In the genomic region with DNA sequence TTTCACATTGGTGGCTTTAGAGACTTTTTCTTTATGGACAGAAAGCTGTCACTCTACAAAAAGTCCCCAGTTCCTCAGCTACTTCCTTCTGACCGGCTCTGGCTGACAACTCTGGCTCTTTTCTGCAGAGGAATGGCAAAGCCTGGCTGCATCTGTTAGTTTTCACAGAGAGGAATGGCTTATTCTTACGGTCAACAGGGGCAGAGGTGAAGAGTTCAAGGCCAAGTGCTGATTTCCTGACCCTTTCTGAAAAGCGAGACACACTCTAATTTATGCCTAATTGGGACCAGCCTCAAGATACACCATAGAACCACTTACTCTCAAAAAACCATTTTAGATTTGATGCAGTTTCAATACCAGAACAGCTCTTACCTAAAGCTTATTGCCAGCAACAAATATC, we compare ENCODE assay signal across 13 mouse cellular contexts. TPM values are rescaled to one million over a fixed set of nuclear protein-coding genes. Genes with fewer than 3 reads are reported as not detected.
DNase-seq lines count a peak whose midpoint lies in the region; ATAC-seq lines count a peak whose summit lies in the region.
"Had no signal": no experiment of that assay in that cellular context is flagged by ENCODE, and none has a peak within 500 bp of the region (broad histone marks: within the 10 kb centered on the region; RNA-seq: fewer than 3 reads in every experiment).

No protein-coding gene starts in this region.

- no peaks in the 10 kb centered on the region for H3K27me3 ChIP-seq in hindbrain, embryonic 10.5 days (ENCODE audit: insufficient read depth, poor library complexity, severe bottlenecking)
- H3K27me3 ChIP-seq in hindbrain, embryonic 16.5 days (replicated peaks; ENCODE audit: control insufficient read depth, insufficient read depth, low read length) = no peaks in the 10 kb centered on the region
- H3K27me3 ChIP-seq in midbrain, embryonic 16.5 days (ENCODE audit: control insufficient read depth, insufficient read depth, low read depth, low read length) = no peaks in the 10 kb centered on the region
- no peaks in the 10 kb centered on the region for H3K27me3 ChIP-seq in midbrain, embryonic 14.5 days (ENCODE audit: control insufficient read depth, insufficient read depth, low read length)
- H3K27me3 ChIP-seq: limb, embryonic 13.5 days had no signal

- H3K4me2 ChIP-seq in hindbrain, embryonic 16.5 days (ENCODE audit: low read length) = no peak overlapping the region
- no peak overlapping the region for H3K4me2 ChIP-seq in midbrain, embryonic 16.5 days (ENCODE audit: low read length)
- no peak overlapping the region for H3K4me2 ChIP-seq in midbrain, embryonic 14.5 days (ENCODE audit: low read length)
- H3K4me2 ChIP-seq: heart, embryonic 11.5 days; limb, embryonic 13.5 days had no signal

- no peak overlapping the region for H3K4me3 ChIP-seq in hindbrain, embryonic 10.5 days
- H3K4me3 ChIP-seq in hindbrain, embryonic 16.5 days (ENCODE audit: low read length) = no peak overlapping the region
- no peak overlapping the region for H3K4me3 ChIP-seq in midbrain, embryonic 16.5 days (ENCODE audit: low read depth, low read length)
- H3K4me3 ChIP-seq in midbrain, embryonic 14.5 days (replicated peaks; ENCODE audit: low read depth, low read length) = no peak overlapping the region
- H3K4me3 ChIP-seq: limb, embryonic 13.5 days had no signal

- no peak for ATAC-seq in hindbrain, embryonic 16.5 days
- no peak for ATAC-seq in midbrain, embryonic 16.5 days
- ATAC-seq in midbrain, embryonic 14.5 days (ENCODE audit: low FRiP score, low TSS enrichment) = no peak

- DNase-seq in hindbrain, embryonic 10.5 days (ENCODE audit: low spot score) = peak; percentile 15
- no peak for DNase-seq in midbrain, embryonic 14.5 days
- peak; percentile 54 for DNase-seq in kidney, postnatal 14 days
- DNase-seq in yolk sac, embryonic 10.5 days (ENCODE audit: low spot score) = peak; percentile 25
- no peak for DNase-seq in thymus, postnatal 36 days
- DNase-seq in retina, embryonic 14.5 days (ENCODE audit: low spot score) = no peak
- DNase-seq: lung, postnatal 10 days; thymus, adult 2 months had no signal

- WGBS in hindbrain, embryonic 10.5 days = 31% methylated on average over 3 of the region's 3 CpGs
- WGBS in hindbrain, embryonic 16.5 days = 38% methylated on average over 3 of the region's 3 CpGs
- WGBS in midbrain, embryonic 16.5 days = 44% methylated on average over 3 of the region's 3 CpGs
- WGBS in midbrain, embryonic 14.5 days = 52% methylated on average over 3 of the region's 3 CpGs

- H3K9me3 ChIP-seq in hindbrain, embryonic 10.5 days = no peaks in the 10 kb centered on the region
- no peaks in the 10 kb centered on the region for H3K9me3 ChIP-seq in hindbrain, embryonic 16.5 days (ENCODE audit: control insufficient read depth, low read length)
- H3K9me3 ChIP-seq in midbrain, embryonic 16.5 days (replicated peaks; ENCODE audit: control insufficient read depth, low read length, poor library complexity, severe bottlenecking) = no peaks in the 10 kb centered on the region
- no peaks in the 10 kb centered on the region for H3K9me3 ChIP-seq in midbrain, embryonic 14.5 days (ENCODE audit: control insufficient read depth, low read length)
- H3K9me3 ChIP-seq: G1E; limb, embryonic 13.5 days had no signal

- peaks cover 39% of the 10 kb centered on the region for H3K4me1 ChIP-seq in hindbrain, embryonic 10.5 days (replicated peaks)
- H3K4me1 ChIP-seq in hindbrain, embryonic 16.5 days (ENCODE audit: control insufficient read depth, insufficient read depth, low read depth, low read length) = peaks cover 2% of the 10 kb centered on the region
- H3K4me1 ChIP-seq in midbrain, embryonic 16.5 days (ENCODE audit: control insufficient read depth, insufficient read depth, low read length) = peaks cover 20% of the 10 kb centered on the region
- H3K4me1 ChIP-seq in midbrain, embryonic 14.5 days (ENCODE audit: control insufficient read depth, insufficient read depth, low read length) = peaks cover 22% of the 10 kb centered on the region

- peaks cover 11% of the 10 kb centered on the region; the same call in 1 of the 2 replicates for H3K36me3 ChIP-seq in hindbrain, embryonic 10.5 days
- no peaks in the 10 kb centered on the region for H3K36me3 ChIP-seq in hindbrain, embryonic 16.5 days (ENCODE audit: control insufficient read depth, insufficient read depth, low read length)
- H3K36me3 ChIP-seq in midbrain, embryonic 16.5 days (ENCODE audit: control insufficient read depth, insufficient read depth, low read length) = no peaks in the 10 kb centered on the region
- peaks cover 7% of the 10 kb centered on the region; the same call in 1 of the 2 replicates for H3K36me3 ChIP-seq in midbrain, embryonic 14.5 days (ENCODE audit: control insufficient read depth, insufficient read depth, low read length)
- H3K36me3 ChIP-seq: G1E had no signal

- no peak overlapping the region for H3K27ac ChIP-seq in hindbrain, embryonic 10.5 days
- no peak overlapping the region for H3K27ac ChIP-seq in hindbrain, embryonic 16.5 days (ENCODE audit: low read depth, low read length)
- H3K27ac ChIP-seq in midbrain, embryonic 16.5 days (ENCODE audit: low read length) = peak overlapping the region; percentile 53
- no peak overlapping the region for H3K27ac ChIP-seq in midbrain, embryonic 14.5 days (replicated peaks; ENCODE audit: low read depth, low read length)

- H3K9ac ChIP-seq in hindbrain, embryonic 16.5 days (ENCODE audit: low read depth, low read length) = no peak overlapping the region
- no peak overlapping the region for H3K9ac ChIP-seq in midbrain, embryonic 16.5 days (ENCODE audit: low read depth, low read length)
- no peak overlapping the region for H3K9ac ChIP-seq in midbrain, embryonic 14.5 days (replicated peaks; ENCODE audit: low read length)
- H3K9ac ChIP-seq: limb, embryonic 13.5 days had no signal

RNA-seq across cellular contexts. Expression of a gene that starts 57.8 kb away (rescaled TPM):
- 8.8 and 11.5 TPM in 2 replicates for polyA plus RNA-seq in hindbrain, embryonic 10.5 days (2016; fragmentation: Nextera tagmentation; extraction: Ambion mirVana)
- polyA plus RNA-seq in hindbrain, embryonic 16.5 days (2015; fragmentation: Nextera tagmentation; extraction: Ambion mirVana) = 32.2 and 32.8 TPM in 2 replicates
- polyA plus RNA-seq in midbrain, embryonic 16.5 days (2015; fragmentation: Nextera tagmentation; extraction: Ambion mirVana) = 41.4 and 43.2 TPM in 2 replicates
- 64.1 and 68.1 TPM in 2 replicates for polyA plus RNA-seq in midbrain, embryonic 14.5 days (2014; fragmentation: Nextera tagmentation; extraction: Ambion mirVana)

Comparison
In these comparisons a context has a peak if more than half of its experiments do, and no peak if none do; other contexts are left out.
1. DNase-seq: peak in hindbrain, embryonic 10.5 days (single experiment), kidney, postnatal 14 days (single experiment) and yolk sac, embryonic 10.5 days (single experiment); none in midbrain, embryonic 14.5 days (single experiment), thymus, postnatal 36 days (0 of 2) and retina, embryonic 14.5 days (single experiment).